Mouse (Mus musculus) thymus, postnatal 36 days (tissue): ENCODE measurements around the gene Sf3b5.
"Not testable (repeated sequence)": the region's sequence is repeated elsewhere in the genome, so short reads cannot be mapped to it uniquely, and the experiment has no call there.

Source experiments
- DNase-seq, 2 experiments: peaks; one replicate each; pipeline ENCODE4 v3.0.0; 2022; ENCODE audit warnings: mixed read lengths in 2 of 2

The Sf3b5 gene

DNA sequence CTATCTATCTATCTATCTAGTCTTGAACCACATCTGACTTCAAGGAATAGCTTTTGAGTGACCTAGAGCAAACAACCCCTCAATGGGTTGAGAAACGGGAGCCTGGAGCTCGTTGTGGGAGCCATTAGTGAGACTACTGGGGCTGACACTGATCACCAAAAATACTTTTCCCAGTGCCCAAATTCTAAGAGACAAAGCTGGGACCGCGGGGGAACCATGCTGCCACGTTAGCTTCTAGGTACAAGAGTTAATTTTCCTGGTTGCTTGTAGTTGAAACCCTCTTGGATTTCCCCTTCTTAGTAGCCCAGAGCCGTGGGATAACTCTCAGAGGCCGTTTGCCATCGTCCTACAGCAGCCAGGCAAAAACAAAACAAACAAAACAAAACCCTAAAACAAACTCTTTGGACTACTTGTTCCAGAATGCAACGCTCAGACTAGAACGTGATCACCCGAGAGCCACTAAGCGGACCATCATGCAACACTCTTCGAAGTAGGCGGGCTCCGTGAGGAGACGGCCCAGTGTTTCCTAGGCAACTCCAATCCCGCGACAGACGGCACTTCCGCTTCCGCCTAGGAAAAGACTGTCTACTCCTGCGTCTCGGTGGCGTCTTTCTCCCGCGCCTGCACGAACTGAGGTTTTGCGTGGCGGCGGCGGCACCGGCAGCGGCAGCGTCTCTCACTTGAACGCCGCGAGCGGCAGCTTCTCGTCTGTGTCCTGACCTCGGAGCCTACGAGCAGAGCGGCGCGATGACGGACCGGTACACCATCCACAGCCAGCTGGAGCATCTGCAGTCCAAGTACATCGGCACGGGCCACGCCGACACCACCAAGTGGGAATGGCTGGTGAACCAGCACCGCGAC, 3.0 kb downstream of the Sf3b5 start:
- peak; percentile 89 to 93 for DNase-seq

DNA sequence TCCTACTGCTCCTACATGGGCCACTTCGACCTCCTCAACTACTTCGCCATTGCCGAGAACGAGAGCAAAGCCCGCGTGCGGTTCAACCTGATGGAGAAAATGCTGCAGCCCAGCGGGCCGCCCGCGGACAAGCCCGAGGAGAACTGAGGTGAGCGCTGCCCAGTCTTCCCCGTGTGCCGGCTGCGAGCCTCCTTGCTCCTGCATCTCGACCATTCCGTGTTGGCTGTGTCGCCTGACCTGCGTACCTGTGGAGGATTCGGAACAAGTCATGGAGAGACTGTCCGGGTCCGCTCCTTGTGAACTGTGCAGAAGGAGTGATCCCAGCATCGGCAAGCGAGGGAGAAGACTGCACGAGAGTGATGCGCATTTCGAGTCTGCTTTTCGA, 3.6 kb downstream of the Sf3b5 start:
- no peak for DNase-seq

DNA sequence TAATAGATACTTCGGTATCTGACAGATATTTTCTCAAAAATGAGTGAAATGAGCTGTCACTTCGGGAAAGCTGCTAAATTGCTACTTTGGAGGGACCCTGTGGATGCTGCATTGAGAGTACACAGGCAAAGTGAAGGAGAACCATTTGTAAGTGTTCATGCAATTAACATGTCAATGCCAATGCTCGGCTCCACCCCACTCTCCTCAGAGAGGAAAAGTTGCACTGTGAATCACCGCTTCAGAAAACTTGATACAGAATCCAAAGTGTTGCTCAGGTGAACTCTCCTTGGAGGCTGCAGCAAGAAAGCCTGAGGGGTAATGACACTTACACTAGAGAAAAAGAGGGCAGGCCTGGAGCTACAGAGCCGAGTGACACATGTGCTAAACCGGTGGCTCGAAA, 8.9 kb downstream of the Sf3b5 start:
- DNase-seq: no peak

DNA sequence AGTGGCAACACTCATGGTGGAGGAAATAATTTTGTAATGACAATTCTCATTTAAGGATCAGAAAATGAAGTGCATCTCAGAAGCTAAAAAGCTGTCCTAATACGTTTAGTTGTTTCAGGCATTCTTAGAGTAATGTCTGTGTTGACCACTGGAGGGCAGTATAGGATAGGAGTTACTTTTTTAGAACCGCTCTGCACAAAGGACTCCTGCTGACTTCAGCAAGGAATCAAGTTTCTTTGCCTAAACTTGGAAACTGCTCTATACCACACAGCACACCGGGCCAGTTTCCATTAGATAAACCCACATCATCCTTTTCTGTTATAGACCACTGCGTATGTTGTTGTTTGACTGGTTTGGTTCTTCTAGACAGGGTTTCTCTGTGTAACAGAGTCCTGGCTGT, 11.4 kb downstream of the Sf3b5 start:
- DNase-seq: no peak

DNA sequence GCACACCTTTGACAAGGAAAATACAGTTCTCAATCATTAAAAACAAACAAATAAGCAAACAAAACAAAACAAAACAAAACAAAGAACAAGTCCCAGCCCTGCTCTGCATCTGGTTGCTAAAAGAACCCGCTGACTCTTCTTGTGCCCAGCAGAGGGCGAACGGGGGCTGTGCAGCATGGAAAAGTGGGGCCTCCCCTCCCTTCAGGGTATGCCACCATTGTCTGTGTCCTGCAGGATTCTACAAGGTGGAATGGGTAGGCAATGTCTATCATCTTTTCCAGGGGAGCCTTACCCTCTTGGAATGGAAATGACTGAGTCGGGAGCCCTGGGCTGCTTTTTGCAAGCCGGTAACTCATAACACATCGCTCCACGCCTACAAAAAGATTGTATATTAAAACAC, 13.4 kb downstream of the Sf3b5 start:
- peak in 1 of 2 experiments; percentile 25 for DNase-seq

DNA sequence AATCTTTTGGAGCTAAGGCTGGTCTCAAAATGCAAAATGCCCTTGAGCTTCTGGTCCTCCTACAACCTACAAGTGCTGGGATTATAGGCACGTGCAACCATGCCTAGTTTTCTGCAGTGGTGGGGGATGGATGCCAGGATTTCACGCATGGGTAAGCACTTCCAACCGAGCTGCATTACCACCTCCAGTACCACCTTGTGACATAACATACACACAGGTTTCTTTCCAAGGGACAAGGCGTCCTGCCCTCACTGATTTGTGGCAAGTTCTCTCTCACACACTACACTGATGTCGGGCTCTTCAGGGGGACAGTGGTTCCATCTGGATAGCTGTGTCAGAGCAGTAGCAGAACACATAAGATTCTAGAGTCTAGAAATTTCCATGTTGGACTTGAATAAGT, 13.9 kb downstream of the Sf3b5 start:
- DNase-seq: no peak

DNA sequence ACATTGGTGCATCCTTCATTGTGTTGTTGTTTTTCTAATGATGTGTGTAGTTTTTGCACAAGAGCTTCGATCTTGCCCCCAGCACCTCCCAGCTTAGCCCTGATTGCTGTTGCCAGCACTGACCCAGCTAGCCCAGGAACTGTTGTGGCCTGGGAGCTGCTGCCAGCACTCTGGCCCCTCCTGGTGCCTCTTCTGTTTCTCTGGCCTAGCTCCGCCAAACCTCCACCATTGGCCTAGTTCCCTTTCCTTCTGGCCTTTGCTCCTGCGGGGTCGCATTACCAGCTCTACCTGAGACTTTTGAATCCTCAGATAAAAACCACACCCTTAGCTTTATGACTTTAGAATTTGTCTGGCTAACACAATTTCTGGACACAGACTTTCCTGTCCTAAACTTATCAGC, 17.0 kb downstream of the Sf3b5 start:
- no peak for DNase-seq

DNA sequence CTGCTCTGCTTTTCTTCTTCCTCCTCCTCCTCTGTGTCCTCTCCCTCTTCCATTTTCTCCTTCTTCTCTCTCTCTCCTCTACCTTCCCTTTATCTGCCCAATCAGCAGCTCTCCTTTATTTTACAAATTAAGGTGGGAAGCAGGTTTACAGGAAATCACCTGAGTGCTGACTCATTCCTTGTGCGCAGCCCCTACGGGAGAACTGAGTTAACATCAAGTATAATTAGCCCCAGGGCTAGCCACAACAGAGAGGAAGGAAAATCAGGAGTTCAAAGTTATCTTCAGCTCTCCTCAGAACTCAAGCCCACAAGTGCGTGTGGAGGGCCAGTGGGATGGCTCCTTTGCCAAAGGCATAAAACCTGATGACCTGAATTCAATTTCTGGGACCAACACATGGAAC, 18.8 kb downstream of the Sf3b5 start:
- DNase-seq: not testable (repeated sequence)

DNA sequence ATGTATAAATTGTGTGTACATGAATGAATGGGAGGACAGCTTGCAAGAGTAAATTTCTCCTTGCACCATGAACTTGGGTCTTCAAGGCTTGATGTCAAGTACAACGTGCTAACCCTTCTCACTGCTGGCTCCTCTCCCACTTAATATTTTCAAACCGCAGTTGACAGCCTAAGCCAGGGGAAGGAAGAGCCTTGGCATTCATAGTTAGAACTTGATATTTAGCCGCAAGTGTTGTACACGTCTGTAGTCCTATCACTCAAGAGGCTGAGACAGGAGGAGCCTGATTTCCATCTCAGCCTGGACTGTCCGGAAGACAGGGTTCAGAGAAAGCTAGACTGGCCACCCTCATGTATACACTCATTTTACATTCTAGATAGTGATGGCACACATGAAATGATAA, 22.6 kb downstream of the Sf3b5 start:
- DNase-seq: no peak

DNA sequence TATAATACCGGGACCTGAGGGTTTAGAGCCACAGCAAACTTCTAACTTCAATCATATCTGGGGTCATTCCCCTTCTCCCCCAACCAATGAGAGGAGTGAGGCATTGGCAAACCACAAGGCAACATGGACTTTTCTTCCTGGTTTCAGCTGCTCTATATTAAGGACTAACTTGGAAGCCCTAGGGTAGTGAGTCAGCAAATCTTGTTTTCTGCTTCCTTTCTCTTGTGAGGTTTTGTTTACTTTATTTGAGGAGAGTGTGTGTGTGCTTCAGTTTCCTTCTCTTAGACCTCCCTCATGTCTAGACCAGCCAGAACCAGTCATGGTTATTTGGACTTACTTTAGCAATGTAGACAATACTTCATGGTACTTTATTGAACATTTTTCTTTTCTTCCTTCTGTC, 23.1 kb downstream of the Sf3b5 start:
- no peak for DNase-seq

DNA sequence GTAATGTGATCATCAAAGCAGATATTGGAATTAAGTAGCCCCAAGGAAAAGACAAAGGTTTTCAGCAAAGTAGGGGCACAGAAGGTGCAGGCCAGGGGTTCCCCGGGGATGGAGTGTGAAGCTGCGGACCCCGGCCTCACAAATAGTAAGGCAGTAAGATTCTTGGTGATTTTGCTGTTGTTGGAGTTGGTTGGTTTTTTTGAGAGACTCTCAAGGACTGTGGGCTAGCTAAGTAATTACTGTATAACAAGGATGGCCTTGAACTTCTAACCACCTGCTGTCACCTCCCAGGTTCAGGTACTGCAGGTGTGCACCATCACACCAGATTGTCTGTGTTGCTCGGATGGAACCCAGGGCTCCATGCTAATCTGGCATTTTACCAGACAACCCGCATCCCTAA, 24.3 kb downstream of the Sf3b5 start:
- no peak for DNase-seq

DNA sequence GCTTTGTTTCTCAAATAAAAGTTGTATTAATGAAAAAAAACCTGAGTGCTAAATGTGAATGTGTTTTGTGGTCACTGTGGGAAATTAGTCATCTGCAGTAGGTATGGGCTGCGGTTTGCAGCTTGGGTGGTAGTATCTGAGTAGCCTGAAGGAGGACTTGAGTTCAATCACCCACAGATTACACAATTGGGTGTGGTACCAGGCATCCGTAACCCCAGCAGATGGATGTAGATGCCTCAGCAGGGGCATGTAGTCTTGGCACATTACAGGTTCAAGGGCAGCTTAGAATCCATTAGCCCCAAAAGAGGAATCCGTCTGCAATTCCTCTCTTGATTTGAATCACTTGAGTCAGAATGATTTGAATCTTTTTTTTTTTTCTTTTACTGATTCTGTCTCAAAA, 30.1 kb downstream of the Sf3b5 start:
- DNase-seq: no peak

DNA sequence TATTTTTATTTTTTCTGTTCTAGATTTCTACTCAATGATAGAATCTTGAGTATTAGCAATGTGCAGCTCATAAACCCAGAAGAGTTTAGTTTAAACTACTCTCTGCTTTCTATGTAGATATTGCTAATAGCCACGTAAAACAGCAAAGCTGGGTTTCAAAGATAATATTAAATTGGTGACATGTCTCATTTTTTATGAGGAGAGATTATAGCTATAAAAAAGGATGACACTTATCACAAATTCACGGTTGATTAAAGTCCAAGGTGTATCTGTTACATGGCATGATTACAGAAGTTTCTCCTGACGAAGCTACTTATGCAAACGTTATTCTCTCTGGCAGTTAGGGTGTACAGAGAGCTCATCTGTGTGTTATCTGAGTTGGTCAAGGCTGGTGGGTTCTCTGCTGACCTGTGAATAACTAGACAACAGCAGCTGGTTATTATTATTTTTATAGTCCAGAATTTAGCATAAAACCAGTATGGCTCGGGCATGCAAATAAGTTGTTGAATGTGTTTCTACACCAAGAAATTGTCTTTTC, 34.6 kb downstream of the Sf3b5 start:
- no peak for DNase-seq

DNA sequence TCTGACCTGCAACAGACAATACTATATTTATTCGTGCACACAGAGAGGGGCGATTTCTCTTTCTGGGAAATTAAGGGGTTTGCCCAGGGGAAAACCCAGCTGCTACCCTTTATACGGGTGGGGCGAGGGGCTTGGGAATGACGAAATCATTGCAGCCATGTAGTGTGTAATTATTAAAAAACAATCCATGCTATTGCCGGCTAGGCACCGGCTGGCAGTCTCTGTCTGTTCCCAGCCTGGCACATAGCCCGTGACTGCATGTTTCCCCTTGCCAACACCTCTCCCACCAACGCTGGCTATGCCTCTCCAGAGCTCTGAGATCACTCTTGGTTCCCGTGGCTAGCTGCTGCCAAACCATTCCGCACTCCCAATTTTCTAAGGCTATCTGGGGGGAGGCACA, 39.5 kb downstream of the Sf3b5 start:
- no peak for DNase-seq

DNA sequence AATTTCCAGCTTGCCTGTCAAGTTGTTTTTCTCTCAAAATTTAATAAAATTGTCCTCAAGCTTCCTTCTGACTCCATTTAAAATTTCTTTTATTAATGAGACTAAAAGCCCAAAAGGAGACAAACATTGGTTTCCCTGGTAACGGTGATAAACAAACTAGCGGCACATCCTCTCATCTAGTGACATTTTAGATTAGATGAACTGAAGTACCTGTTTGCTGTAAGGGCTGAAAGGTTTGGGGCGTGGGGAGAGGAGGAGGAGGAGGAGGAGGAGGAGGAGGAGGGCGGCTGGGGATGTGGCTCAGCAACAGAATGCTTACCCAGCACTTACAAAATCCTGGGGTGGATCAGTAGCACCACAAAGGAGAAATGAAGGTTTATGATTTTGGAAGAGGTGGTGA, 42.7 kb downstream of the Sf3b5 start:
- DNase-seq: no peak

DNA sequence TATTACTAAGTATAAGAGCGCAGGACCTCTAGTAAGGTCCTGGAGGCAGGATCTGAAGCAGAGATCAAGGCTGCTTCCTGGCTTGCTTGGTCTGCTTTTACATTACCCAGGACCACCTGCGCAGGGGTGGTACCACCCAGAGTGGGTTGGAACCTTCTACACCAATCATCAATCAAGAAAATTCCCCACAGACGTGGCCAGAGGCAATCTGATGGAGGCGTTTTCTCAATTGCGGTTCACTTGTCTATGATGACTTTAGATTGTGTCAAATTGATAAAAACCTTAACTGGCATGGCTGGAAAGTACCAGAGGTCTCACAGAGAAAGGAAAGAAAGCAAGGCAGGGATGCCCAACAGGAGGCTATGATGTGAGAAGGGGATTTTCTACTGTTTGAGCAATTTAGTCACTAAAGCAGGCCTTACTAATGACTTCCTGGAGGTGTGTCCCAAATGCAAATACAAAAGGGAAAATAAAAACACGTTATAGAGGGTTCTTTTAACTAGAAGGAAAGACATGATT, 51.8 kb downstream of the Sf3b5 start:
- no peak for DNase-seq
